Mouse (Mus musculus): ENCODE measurements around the gene Fcrl6. TPM values are rescaled to one million over a fixed set of nuclear protein-coding genes. Genes with fewer than 3 reads are reported as not detected.

The Fcrl6 gene
- not detected in 2 replicates for polyA plus RNA-seq (2012; ENCODE audit: low replicate concordance)

GRCm38 (mm10) chr1:172602326-172602725, at the start of gene Fcrl6:
TSS of gene Fcrl6 (minus strand) at chr1:172602551.

GRCm38 (mm10) chr1:172632451-172633326, 30.3 kb upstream of the Fcrl6 start, which contains the start of gene Dusp23:
TSS of gene Dusp23 (minus strand) at chr1:172632962.

GRCm38 (mm10) chr1:172590385-172590784, 12.0 kb downstream of the Fcrl6 start, which contains the start of gene Slamf8:
TSS of gene Slamf8 (minus strand) at chr1:172590568.

GRCm38 (mm10) chr1:172555638-172556037, 46.7 kb downstream of the Fcrl6 start, which contains the start of gene Vsig8:
TSS of gene Vsig8 (plus strand) at chr1:172555938.

Other genes with a start within 250 kb of the Fcrl6 start
- 22.4 and 24.1 TPM in 2 replicates for gene Pigm, start 226.0 kb downstream of the Fcrl6 start, polyA plus RNA-seq (2012; ENCODE audit: low replicate concordance)
- 0.36 TPM in 1 of 2 replicates, not detected in the other for gene Slamf9, start 127.2 kb downstream of the Fcrl6 start, polyA plus RNA-seq (2012; ENCODE audit: low replicate concordance)
- gene Igsf9, start 120.8 kb downstream of the Fcrl6 start, polyA plus RNA-seq (2012; ENCODE audit: low replicate concordance): 1.7 and 2.2 TPM in 2 replicates
- 55.1 and 658 TPM in 2 replicates for gene Tagln2, start 102.5 kb downstream of the Fcrl6 start, polyA plus RNA-seq (2012; ENCODE audit: low replicate concordance)
- 0.28 TPM in 1 of 2 replicates, not detected in the other for gene Cfap45, start 81.8 kb downstream of the Fcrl6 start, polyA plus RNA-seq (2012; ENCODE audit: low replicate concordance)
- gene Vsig8, start 46.6 kb downstream of the Fcrl6 start, polyA plus RNA-seq (2012; ENCODE audit: low replicate concordance): not detected in 2 replicates
- gene Slamf8, start 12.0 kb downstream of the Fcrl6 start, polyA plus RNA-seq (2012; ENCODE audit: low replicate concordance): 0.55 and 0.61 TPM in 2 replicates
- 0.99 and 2.1 TPM in 2 replicates for gene Dusp23, start 30.4 kb upstream of the Fcrl6 start, polyA plus RNA-seq (2012; ENCODE audit: low replicate concordance)
- not detected in 2 replicates for gene Crp, start 95.5 kb upstream of the Fcrl6 start, polyA plus RNA-seq (2012; ENCODE audit: low replicate concordance)